Mouse (Mus musculus) urinary bladder, adult 18-20 months (tissue): ENCODE results near the gene Olfr1233.

Experiments used
- DNase-seq, 2 experiments: peaks; one replicate each; pipeline ENCODE4 v3.0.0; 2022; ENCODE audit warnings: low spot score in 2 of 2, mixed read lengths in 2 of 2

Gene Olfr1233

GRCm38 (mm10) chr2:89342298-89342697 lies at the start of gene Olfr1233:
Gene Olfr1233 (minus strand): TSS chr2:89342398.
- no peak for DNase-seq

- no peak for DNase-seq
These were observed 22.6 kb upstream of the Olfr1233 start, which contains the start of gene Olfr1234 for GRCm38 (mm10) chr2:89364765-89365164. Gene Olfr1234 (minus strand): TSS chr2:89364865.

GRCm38 (mm10) chr2:89329575-89329974 lies 12.6 kb downstream of the Olfr1233 start, which contains the start of gene Olfr1232:
Gene Olfr1232 (minus strand): TSS chr2:89329675.
- DNase-seq, result no peak

- DNase-seq, result no peak
These were observed 35.2 kb downstream of the Olfr1233 start, which contains the start of gene Olfr1231 for GRCm38 (mm10) chr2:89306974-89307373. Gene Olfr1231 (minus strand): TSS chr2:89307074.

- DNase-seq, result no peak
These were observed 45.0 kb downstream of the Olfr1233 start, which contains the start of gene Olfr1230 for GRCm38 (mm10) chr2:89297168-89297567. Gene Olfr1230 (minus strand): TSS chr2:89297268.

GRCm38 (mm10) chr2:89287914-89288313 lies 54.3 kb downstream of the Olfr1233 start, which contains the start of gene Olfr1229:
Gene Olfr1229 (minus strand): TSS chr2:89288014.
- DNase-seq, result no peak
